Mouse (Mus musculus): Measurements from ENCODE around the gene Bmp2. TPM values are rescaled to one million over a fixed set of nuclear protein-coding genes. Genes with fewer than 3 reads are reported as not detected.

Bmp2 gene
- total RNA-seq, 1 experiment, result 1.5 TPM

DNA sequence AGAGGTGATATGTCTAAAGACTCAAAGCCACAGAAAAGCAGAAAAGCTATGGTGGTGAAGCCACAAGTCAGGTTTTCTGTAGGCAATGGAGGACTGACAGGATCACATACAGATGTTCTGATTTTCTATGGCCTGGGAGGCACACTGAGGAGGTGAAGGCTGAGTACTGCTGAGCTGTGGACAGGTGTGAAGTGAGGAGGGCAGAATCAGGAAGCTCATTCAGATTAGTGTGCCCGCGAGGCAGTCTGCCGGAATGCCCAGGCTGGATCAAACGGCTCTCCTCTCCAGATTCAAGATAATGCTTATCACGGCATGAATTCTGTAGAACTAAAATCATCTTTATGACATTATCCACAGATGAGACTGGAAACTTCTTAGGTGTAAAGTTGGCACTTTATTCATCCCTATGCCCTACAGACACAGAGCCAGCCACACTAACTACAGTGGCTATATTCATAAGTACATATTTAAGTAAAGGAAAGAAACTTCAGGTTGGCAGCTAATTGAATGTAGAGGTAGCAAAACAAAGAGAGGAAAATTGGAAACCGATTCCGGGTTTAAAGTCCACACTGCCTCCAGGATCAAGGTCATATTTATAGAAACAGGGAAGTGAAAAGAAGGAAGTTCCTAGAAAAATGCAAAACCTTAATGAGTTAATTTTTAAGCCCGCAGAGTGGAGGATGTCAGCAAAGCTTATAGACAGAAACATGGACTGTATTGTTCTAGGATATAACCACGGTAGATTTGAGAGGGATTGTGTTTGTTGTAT lies 40.8 kb upstream of the Bmp2 start:
- Histone ChIP-seq H3K36me3 (ENCODE audit: control insufficient read depth, insufficient read depth, low read length, poor library complexity, severe bottlenecking) (no peaks in the 10 kb centered on the region), H3K9ac (ENCODE audit: insufficient read depth, low read depth, low read length, poor library complexity, severe bottlenecking) (no peak overlapping the region), H3K4me1 (ENCODE audit: control insufficient read depth in 2 of 2, insufficient read depth in 2 of 2, low read length in 2 of 2, poor library complexity in 1 of 2) (no peaks in the 10 kb centered on the region), H3K27ac (ENCODE audit: insufficient read depth, low read depth, low read length, poor library complexity, severe bottlenecking) (no peak overlapping the region), H3K4me3 (ENCODE audit: insufficient read depth in 1 of 2, low read depth in 1 of 2, low read length in 2 of 2, poor library complexity in 1 of 2, severe bottlenecking in 1 of 2) (no peak overlapping the region), H3K9me3 (ENCODE audit: control insufficient read depth, insufficient read depth, low read depth, low read length) (no peaks in the 10 kb centered on the region)
- in situ Hi-C loops (cut with MboI; ENCODE audit: low sequenced_read_pairs in 2 of 2, unreplicated experiment in 2 of 2), result no loop called here
- DNase-seq (ENCODE audit: low read depth, low spot score), result no peak
- TF ChIP-seq ZC3H11A (IDR thresholded peaks at IDR 0.05; ENCODE audit: borderline replicate concordance, low read depth, low read length), result no peak
- TF ChIP-seq CHD2 (IDR thresholded peaks at IDR 0.05; ENCODE audit: low read depth, low read length), result no peak
- no peak for TF ChIP-seq MAFK (IDR thresholded peaks at IDR 0.05; ENCODE audit: insufficient read depth, low read depth, low read length)
- no peak for TF ChIP-seq HCFC1 (IDR thresholded peaks at IDR 0.05; ENCODE audit: borderline replicate concordance, insufficient read depth, low read length)
- TF ChIP-seq ZNF384 (IDR thresholded peaks at IDR 0.05; ENCODE audit: low read depth, low read length), result no peak

DNA sequence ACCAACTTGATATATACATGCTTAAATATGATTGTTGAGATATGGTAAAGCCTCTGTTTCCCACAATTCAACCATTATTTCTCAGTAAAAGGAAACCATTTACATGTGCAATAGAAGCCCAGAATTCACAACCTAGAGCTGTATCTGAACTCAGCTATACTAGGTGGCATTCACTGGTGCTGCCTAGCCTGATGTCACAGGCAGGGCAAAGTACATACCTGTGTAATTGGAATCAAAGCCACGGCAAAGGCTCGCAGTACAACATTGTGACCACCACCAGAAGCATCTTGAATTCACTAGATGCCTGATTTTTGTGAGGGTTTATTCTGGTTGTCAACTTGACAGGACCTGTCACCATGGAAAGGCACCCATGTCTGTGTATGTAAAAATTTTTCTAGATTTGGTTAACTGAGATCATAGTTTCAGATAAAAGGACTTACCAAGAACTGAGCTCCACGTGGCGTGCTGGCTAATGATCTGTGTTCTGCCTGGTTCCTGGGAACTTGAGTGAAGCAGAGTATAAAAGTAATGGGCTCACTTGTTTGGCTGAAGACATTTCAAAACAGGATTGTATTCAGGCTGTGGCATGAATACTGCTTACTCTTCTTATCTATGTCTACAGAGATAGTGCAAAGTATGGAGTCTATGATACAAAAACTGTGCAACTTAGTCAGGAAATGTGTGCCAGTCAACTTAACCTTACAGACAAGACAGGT lies 35.5 kb upstream of the Bmp2 start:
- no peak for DNase-seq (ENCODE audit: low read depth, low spot score)
- in situ Hi-C loops (cut with MboI; ENCODE audit: low sequenced_read_pairs in 2 of 2, unreplicated experiment in 2 of 2), result no loop called here

GRCm38 (mm10) chr2:133517867-133518266 lies 34.1 kb upstream of the Bmp2 start:
- no peak overlapping the region for H3K27ac ChIP-seq (ENCODE audit: insufficient read depth, low read depth, low read length, poor library complexity, severe bottlenecking)

More for the DNA sequence above, 35.5 kb upstream of the Bmp2 start:
- Histone ChIP-seq H3K4me1 (ENCODE audit: control insufficient read depth in 2 of 2, insufficient read depth in 2 of 2, low read length in 2 of 2, poor library complexity in 1 of 2) (no peaks in the 10 kb centered on the region), H3K4me3 (ENCODE audit: insufficient read depth in 1 of 2, low read depth in 1 of 2, low read length in 2 of 2, poor library complexity in 1 of 2, severe bottlenecking in 1 of 2) (no peak overlapping the region), H3K36me3 (ENCODE audit: control insufficient read depth, insufficient read depth, low read length, poor library complexity, severe bottlenecking) (no peaks in the 10 kb centered on the region), H3K27ac (ENCODE audit: insufficient read depth, low read depth, low read length, poor library complexity, severe bottlenecking) (no peak overlapping the region), H3K9me3 (ENCODE audit: control insufficient read depth, insufficient read depth, low read depth, low read length) (no peaks in the 10 kb centered on the region), H3K9ac (ENCODE audit: insufficient read depth, low read depth, low read length, poor library complexity, severe bottlenecking) (no peak overlapping the region)
- TF ChIP-seq ZC3H11A (IDR thresholded peaks at IDR 0.05; ENCODE audit: borderline replicate concordance, low read depth, low read length) (no peak), HCFC1 (IDR thresholded peaks at IDR 0.05; ENCODE audit: borderline replicate concordance, insufficient read depth, low read length) (no peak), CHD2 (IDR thresholded peaks at IDR 0.05; ENCODE audit: low read depth, low read length) (no peak), MAFK (IDR thresholded peaks at IDR 0.05; ENCODE audit: insufficient read depth, low read depth, low read length) (no peak), ZNF384 (IDR thresholded peaks at IDR 0.05; ENCODE audit: low read depth, low read length) (no peak)

DNA sequence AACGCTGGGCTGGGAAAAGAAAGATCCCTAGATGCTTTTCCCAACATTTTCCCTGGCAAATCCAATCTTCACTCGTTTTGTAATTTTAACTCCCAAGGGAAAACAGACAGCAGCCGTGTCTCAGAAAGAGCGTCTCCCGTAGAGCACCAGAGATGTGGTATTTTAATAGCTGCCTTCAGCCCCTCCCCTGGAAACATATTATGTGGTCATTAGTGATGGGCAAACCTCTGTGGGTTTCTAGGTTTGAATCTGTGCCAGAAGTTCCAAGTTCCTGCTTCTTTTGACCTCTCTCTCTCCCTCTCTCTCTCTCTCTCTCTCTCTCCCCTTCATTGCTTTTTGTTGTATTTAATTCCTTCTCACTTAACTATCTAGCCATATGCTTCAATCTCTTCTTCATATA lies 30.8 kb upstream of the Bmp2 start:
- DNase-seq (ENCODE audit: low read depth, low spot score), result no peak
- no peaks in the 10 kb centered on the region for H3K36me3 ChIP-seq (ENCODE audit: control insufficient read depth, insufficient read depth, low read length, poor library complexity, severe bottlenecking)
- no peak overlapping the region for H3K4me3 ChIP-seq (ENCODE audit: insufficient read depth in 1 of 2, low read depth in 1 of 2, low read length in 2 of 2, poor library complexity in 1 of 2, severe bottlenecking in 1 of 2)
- no peak for TF ChIP-seq HCFC1 (IDR thresholded peaks at IDR 0.05; ENCODE audit: borderline replicate concordance, insufficient read depth, low read length)
- no peak for TF ChIP-seq ZC3H11A (IDR thresholded peaks at IDR 0.05; ENCODE audit: borderline replicate concordance, low read depth, low read length)
- TF ChIP-seq MAFK (IDR thresholded peaks at IDR 0.05; ENCODE audit: insufficient read depth, low read depth, low read length), result no peak
- TF ChIP-seq CHD2 (IDR thresholded peaks at IDR 0.05; ENCODE audit: low read depth, low read length), result no peak
- no peak for TF ChIP-seq ZNF384 (IDR thresholded peaks at IDR 0.05; ENCODE audit: low read depth, low read length)
- no peaks in the 10 kb centered on the region for H3K9me3 ChIP-seq (ENCODE audit: control insufficient read depth, insufficient read depth, low read depth, low read length)
- no peak overlapping the region for H3K9ac ChIP-seq (ENCODE audit: insufficient read depth, low read depth, low read length, poor library complexity, severe bottlenecking)
- in situ Hi-C loops (cut with MboI; ENCODE audit: low sequenced_read_pairs in 2 of 2, unreplicated experiment in 2 of 2), result no loop called here
- H3K4me1 ChIP-seq (ENCODE audit: control insufficient read depth in 2 of 2, insufficient read depth in 2 of 2, low read length in 2 of 2, poor library complexity in 1 of 2), result no peaks in the 10 kb centered on the region
- no peak overlapping the region for H3K27ac ChIP-seq (ENCODE audit: insufficient read depth, low read depth, low read length, poor library complexity, severe bottlenecking)

More at GRCm38 (mm10) chr2:133517867-133518266, 34.1 kb upstream of the Bmp2 start:
- Histone ChIP-seq H3K4me1 (ENCODE audit: control insufficient read depth in 2 of 2, insufficient read depth in 2 of 2, low read length in 2 of 2, poor library complexity in 1 of 2) (no peaks in the 10 kb centered on the region), H3K4me3 (ENCODE audit: insufficient read depth in 1 of 2, low read depth in 1 of 2, low read length in 2 of 2, poor library complexity in 1 of 2, severe bottlenecking in 1 of 2) (no peak overlapping the region), H3K9me3 (ENCODE audit: control insufficient read depth, insufficient read depth, low read depth, low read length) (no peaks in the 10 kb centered on the region), H3K36me3 (ENCODE audit: control insufficient read depth, insufficient read depth, low read length, poor library complexity, severe bottlenecking) (no peaks in the 10 kb centered on the region), H3K9ac (ENCODE audit: insufficient read depth, low read depth, low read length, poor library complexity, severe bottlenecking) (no peak overlapping the region)
- no peak for TF ChIP-seq MAFK (IDR thresholded peaks at IDR 0.05; ENCODE audit: insufficient read depth, low read depth, low read length)
- no peak for DNase-seq (ENCODE audit: low read depth, low spot score)
- in situ Hi-C loops (cut with MboI; ENCODE audit: low sequenced_read_pairs in 2 of 2, unreplicated experiment in 2 of 2), result no loop called here
